Mouse (Mus musculus) G1E-ER4 (cell line): ENCODE measurements around the gene Ptx4. TPM values are rescaled to one million over a fixed set of nuclear protein-coding genes. Genes with fewer than 3 reads are reported as not detected.

Source experiments
- GATA1 ChIP-seq: IDR thresholded peaks from one replicate; pipeline ENCODE4 v1.8.0; 2012; ENCODE audit warnings: low read length, inconsistent platforms
- polyA plus RNA-seq: library from polyadenylated mRNA; stranded (reverse); fragments of >175 nt; gene quantifications from 2 replicates; pipeline ENCODE4 v1.2.3, GENCODE M21; 2012

The Ptx4 gene
- polyA plus RNA-seq, 1 experiment = not detected

- no peak for TF ChIP-seq GATA1
Measured at GRCm38 (mm10) chr17:25162161-25162560, 41.6 kb downstream of the Ptx4 start, which contains the start of gene Ccdc154. TSS of gene Ccdc154 (plus strand) at chr17:25162461.

GRCm38 (mm10) chr17:25163387-25163786 is 42.8 kb downstream of the Ptx4 start:
- TF ChIP-seq GATA1 = no peak

- no peak for TF ChIP-seq GATA1
Measured at GRCm38 (mm10) chr17:25164770-25165169, 44.2 kb downstream of the Ptx4 start.

- TF ChIP-seq GATA1 = no peak
Measured at GRCm38 (mm10) chr17:25165970-25166671, 45.6 kb downstream of the Ptx4 start.

GRCm38 (mm10) chr17:25169706-25170105 is 49.1 kb downstream of the Ptx4 start:
- no peak for TF ChIP-seq GATA1

- TF ChIP-seq GATA1 = no peak
Measured at GRCm38 (mm10) chr17:25172558-25172957, 52.0 kb downstream of the Ptx4 start.

Other genes with a start within 250 kb of the Ptx4 start
- 61.9 and 127 TPM in 2 replicates for gene Nubp2, start 234.4 kb upstream of the Ptx4 start, polyA plus RNA-seq
- gene Spsb3, start 234.1 kb upstream of the Ptx4 start, polyA plus RNA-seq = 37.1 and 46.2 TPM in 2 replicates
- 35.4 and 42.9 TPM in 2 replicates for gene Eme2, start 225.7 kb upstream of the Ptx4 start, polyA plus RNA-seq
- 151 and 160 TPM in 2 replicates for gene Mrps34, start 225.6 kb upstream of the Ptx4 start, polyA plus RNA-seq
- gene Nme3, start 224.3 kb upstream of the Ptx4 start, polyA plus RNA-seq = 30.3 and 35.4 TPM in 2 replicates
- gene Mapk8ip3, start 183.8 kb upstream of the Ptx4 start, polyA plus RNA-seq = 24.7 and 30.8 TPM in 2 replicates
- gene Jpt2, start 160.1 kb upstream of the Ptx4 start, polyA plus RNA-seq = 25.6 and 35.6 TPM in 2 replicates
- gene Cramp1l, start 105.0 kb upstream of the Ptx4 start, polyA plus RNA-seq = 14.0 and 14.3 TPM in 2 replicates
- gene Ift140, start 104.7 kb upstream of the Ptx4 start, polyA plus RNA-seq = 10.6 and 15.1 TPM in 2 replicates
- not detected in 2 replicates for gene Tmem204, start 37.2 kb upstream of the Ptx4 start, polyA plus RNA-seq
- gene Telo2, start 4.8 kb upstream of the Ptx4 start, polyA plus RNA-seq = 37.9 and 40.8 TPM in 2 replicates
- gene Clcn7, start 12.6 kb downstream of the Ptx4 start, polyA plus RNA-seq = 15.9 and 18.5 TPM in 2 replicates
- gene Ccdc154, start 41.7 kb downstream of the Ptx4 start, polyA plus RNA-seq = not detected in 2 replicates
- gene Gm38655, start 54.7 kb downstream of the Ptx4 start, polyA plus RNA-seq = 0.06 TPM in 1 of 2 replicates, not detected in the other
- gene BC003965, start 63.8 kb downstream of the Ptx4 start, polyA plus RNA-seq = 39.1 and 54.8 TPM in 2 replicates
- 60.5 and 67.9 TPM in 2 replicates for gene Unkl, start 67.6 kb downstream of the Ptx4 start, polyA plus RNA-seq
- gene Gnptg, start 119.4 kb downstream of the Ptx4 start, polyA plus RNA-seq = 6.4 and 14.9 TPM in 2 replicates
- 25.1 and 27.6 TPM in 2 replicates for gene Tsr3, start 119.4 kb downstream of the Ptx4 start, polyA plus RNA-seq
- gene Baiap3, start 135.6 kb downstream of the Ptx4 start, polyA plus RNA-seq = 0.09 TPM in 1 of 2 replicates, not detected in the other
- gene Ube2i, start 153.9 kb downstream of the Ptx4 start, polyA plus RNA-seq = 421 and 607 TPM in 2 replicates
- gene Prss34, start 177.6 kb downstream of the Ptx4 start, polyA plus RNA-seq = not detected in 2 replicates
- gene Prss28, start 187.9 kb downstream of the Ptx4 start, polyA plus RNA-seq = not detected in 2 replicates
- not detected in 2 replicates for gene Prss29, start 197.9 kb downstream of the Ptx4 start, polyA plus RNA-seq
- gene Tpsab1, start 224.8 kb downstream of the Ptx4 start, polyA plus RNA-seq = not detected in 2 replicates
- not detected in 2 replicates for gene Tpsb2, start 245.5 kb downstream of the Ptx4 start, polyA plus RNA-seq
- gene Tpsg1, start 248.5 kb downstream of the Ptx4 start, polyA plus RNA-seq = not detected in 2 replicates